Comparison of ENCODE assay signal across 8 mouse cellular contexts in the genomic region with DNA sequence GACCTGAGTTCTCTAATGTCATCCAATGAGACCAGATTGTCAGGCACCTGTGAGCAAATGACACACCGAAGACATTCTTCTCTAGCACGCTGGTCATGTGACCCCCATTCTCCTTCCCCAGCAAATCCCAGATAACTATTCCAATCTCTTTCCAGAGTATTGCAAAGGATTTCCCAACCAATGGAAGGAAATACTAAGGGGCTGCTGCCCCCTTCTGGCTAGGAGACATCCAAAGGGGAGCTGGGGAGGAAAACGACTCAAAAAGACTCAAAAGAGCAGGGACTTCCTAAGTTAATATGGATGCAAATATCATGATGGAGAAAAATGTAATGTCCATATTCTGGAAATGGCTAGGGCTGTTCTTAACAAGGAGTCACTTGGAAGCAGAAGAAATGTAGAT.
DNase-seq lines count a peak whose midpoint lies in the region.

No protein-coding gene starts in this region.

- DNase-seq in adrenal gland, adult 2 months, result peak; percentile 27
- DNase-seq in adrenal gland, adult 8-10 months, result no peak
- DNase-seq in layer of hippocampus, postnatal 14 days (ENCODE audit: low spot score in 2 of 2), result peak; percentile 19 to 36
- no peak for DNase-seq in layer of hippocampus, adult 18-20 months (ENCODE audit: low spot score in 2 of 2)
- peak; percentile 49 for DNase-seq in adrenal gland, postnatal 10 days
- DNase-seq in forelimb bud, embryonic 11.5 days (ENCODE audit: low read depth, low spot score), result peak; percentile 20
- DNase-seq in spleen, postnatal 36 days (ENCODE audit: low spot score in 2 of 2), result no peak
- no peak for DNase-seq in spleen, adult 12 weeks (ENCODE audit: low spot score)

Comparison
In these comparisons a context has a peak if more than half of its experiments do, and no peak if none do; other contexts are left out.
1. DNase-seq: peak in adrenal gland, adult 2 months (single experiment), layer of hippocampus, postnatal 14 days (2 of 2), adrenal gland, postnatal 10 days (single experiment) and forelimb bud, embryonic 11.5 days (single experiment); none in adrenal gland, adult 8-10 months (single experiment), layer of hippocampus, adult 18-20 months (0 of 2), spleen, postnatal 36 days (0 of 2) and spleen, adult 12 weeks (single experiment).